25 mouse cellular contexts compared by ENCODE assay signal in the genomic region with DNA sequence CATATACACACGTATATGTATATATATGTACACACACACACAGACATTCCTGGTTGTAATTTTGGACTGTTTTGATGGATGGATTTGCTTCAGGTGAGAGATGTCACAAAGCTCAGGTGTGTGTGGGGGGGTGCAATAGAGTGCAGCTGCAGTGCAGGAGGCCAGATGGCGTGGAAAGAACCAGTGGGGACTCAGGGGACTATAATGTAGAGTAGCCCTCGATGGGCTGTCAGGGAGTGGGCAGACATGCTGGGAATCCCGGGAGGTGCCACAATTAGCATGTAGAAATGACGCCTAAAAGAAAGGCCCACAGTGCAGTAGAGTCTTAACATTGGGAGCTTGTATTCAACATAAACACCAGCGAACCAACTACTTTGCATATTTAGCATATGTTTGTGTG.
DNase-seq lines count a peak whose midpoint lies in the region; ATAC-seq lines count a peak whose summit lies in the region.
"Had no signal": no experiment of that assay in that cellular context is flagged by ENCODE, and none has a peak within 500 bp of the region (broad histone marks: within the 10 kb centered on the region; RNA-seq: fewer than 3 reads in every experiment).

No protein-coding gene starts in this region.

- no peaks in the 10 kb centered on the region for H3K27me3 ChIP-seq in forebrain, embryonic 14.5 days (replicated peaks; ENCODE audit: control insufficient read depth, insufficient read depth, low read length)
- no peaks in the 10 kb centered on the region for H3K27me3 ChIP-seq in forebrain, embryonic 16.5 days (replicated peaks; ENCODE audit: control insufficient read depth, insufficient read depth, low read length)
- H3K27me3 ChIP-seq in hindbrain, embryonic 12.5 days: no peaks in the 10 kb centered on the region
- H3K27me3 ChIP-seq in hindbrain, embryonic 16.5 days (replicated peaks; ENCODE audit: control insufficient read depth, insufficient read depth, low read length): no peaks in the 10 kb centered on the region
- no peaks in the 10 kb centered on the region for H3K27me3 ChIP-seq in midbrain, embryonic 12.5 days
- H3K27me3 ChIP-seq in midbrain, embryonic 14.5 days (ENCODE audit: control insufficient read depth, insufficient read depth, low read length): no peaks in the 10 kb centered on the region
- no peaks in the 10 kb centered on the region for H3K27me3 ChIP-seq in hindbrain, embryonic 14.5 days (ENCODE audit: control insufficient read depth, insufficient read depth, low read length)
- H3K27me3 ChIP-seq: CH12.LX; forebrain, embryonic 12.5 days; heart, embryonic 13.5 days; Patski had no signal

- H3K4me2 ChIP-seq in forebrain, embryonic 14.5 days (ENCODE audit: low read length): no peak overlapping the region
- no peak overlapping the region for H3K4me2 ChIP-seq in forebrain, embryonic 16.5 days (ENCODE audit: low read length)
- no peak overlapping the region for H3K4me2 ChIP-seq in hindbrain, embryonic 12.5 days (replicated peaks)
- no peak overlapping the region for H3K4me2 ChIP-seq in hindbrain, embryonic 16.5 days (ENCODE audit: low read length)
- no peak overlapping the region for H3K4me2 ChIP-seq in midbrain, embryonic 12.5 days (replicated peaks)
- H3K4me2 ChIP-seq in midbrain, embryonic 14.5 days (ENCODE audit: low read length): no peak overlapping the region
- H3K4me2 ChIP-seq in hindbrain, embryonic 14.5 days (replicated peaks): no peak overlapping the region
- H3K4me2 ChIP-seq: forebrain, embryonic 12.5 days; heart, embryonic 13.5 days had no signal

- peaks cover 8% of the 10 kb centered on the region for H3K4me1 ChIP-seq in forebrain, embryonic 14.5 days (ENCODE audit: control insufficient read depth, insufficient read depth, low read length)
- H3K4me1 ChIP-seq in forebrain, embryonic 16.5 days (replicated peaks; ENCODE audit: control insufficient read depth, insufficient read depth, low read length): 0 out of 2 replicates have a peak, but pooled peaks cover 2% of the 10 kb centered on the region
- H3K4me1 ChIP-seq in hindbrain, embryonic 12.5 days: peaks cover 4% of the 10 kb centered on the region; the same call in 1 of the 2 replicates
- no peaks in the 10 kb centered on the region for H3K4me1 ChIP-seq in hindbrain, embryonic 16.5 days (ENCODE audit: control insufficient read depth, insufficient read depth, low read depth, low read length)
- H3K4me1 ChIP-seq in midbrain, embryonic 12.5 days: peaks cover 10% of the 10 kb centered on the region
- no peaks in the 10 kb centered on the region for H3K4me1 ChIP-seq in midbrain, embryonic 14.5 days (ENCODE audit: control insufficient read depth, insufficient read depth, low read length)
- H3K4me1 ChIP-seq in hindbrain, embryonic 14.5 days (replicated peaks; ENCODE audit: control insufficient read depth, insufficient read depth, low read length): no peaks in the 10 kb centered on the region

- H3K4me3 ChIP-seq in forebrain, embryonic 14.5 days (ENCODE audit: low read depth, low read length): no peak overlapping the region
- H3K4me3 ChIP-seq in forebrain, embryonic 16.5 days (replicated peaks; ENCODE audit: low read length): no peak overlapping the region
- H3K4me3 ChIP-seq in hindbrain, embryonic 12.5 days: no peak overlapping the region
- no peak overlapping the region for H3K4me3 ChIP-seq in hindbrain, embryonic 16.5 days (ENCODE audit: low read length)
- H3K4me3 ChIP-seq in midbrain, embryonic 12.5 days: no peak overlapping the region
- H3K4me3 ChIP-seq in midbrain, embryonic 14.5 days (replicated peaks; ENCODE audit: low read depth, low read length): no peak overlapping the region
- H3K4me3 ChIP-seq in hindbrain, embryonic 14.5 days (replicated peaks; ENCODE audit: low read length): no peak overlapping the region
- H3K4me3 ChIP-seq: forebrain, embryonic 12.5 days; heart, adult 2 months; heart, embryonic 10.5 days; heart, embryonic 13.5 days had no signal

- H3K36me3 ChIP-seq in forebrain, embryonic 14.5 days (ENCODE audit: control insufficient read depth, insufficient read depth, low read length): no peaks in the 10 kb centered on the region
- no peaks in the 10 kb centered on the region for H3K36me3 ChIP-seq in forebrain, embryonic 16.5 days (ENCODE audit: control insufficient read depth, insufficient read depth)
- H3K36me3 ChIP-seq in hindbrain, embryonic 12.5 days: no peaks in the 10 kb centered on the region
- no peaks in the 10 kb centered on the region for H3K36me3 ChIP-seq in hindbrain, embryonic 16.5 days (ENCODE audit: control insufficient read depth, insufficient read depth, low read length)
- no peaks in the 10 kb centered on the region for H3K36me3 ChIP-seq in midbrain, embryonic 12.5 days
- no peaks in the 10 kb centered on the region for H3K36me3 ChIP-seq in midbrain, embryonic 14.5 days (ENCODE audit: control insufficient read depth, insufficient read depth, low read length)
- no peaks in the 10 kb centered on the region for H3K36me3 ChIP-seq in hindbrain, embryonic 14.5 days (replicated peaks; ENCODE audit: control insufficient read depth, insufficient read depth)
- H3K36me3 ChIP-seq: forebrain, embryonic 12.5 days; G1E; heart, embryonic 10.5 days; heart, embryonic 13.5 days had no signal

- ATAC-seq in forebrain, embryonic 14.5 days: 0 out of 2 replicates have a peak, but pooled peaks have one; percentile 20
- no peak for ATAC-seq in forebrain, embryonic 16.5 days
- peak; percentile 56; the same call in 1 of the 2 replicates for ATAC-seq in hindbrain, embryonic 12.5 days (ENCODE audit: low FRiP score)
- no peak for ATAC-seq in hindbrain, embryonic 16.5 days
- peak; percentile 41; the same call in 1 of the 2 replicates for ATAC-seq in midbrain, embryonic 12.5 days (ENCODE audit: low FRiP score, low read depth)
- ATAC-seq in midbrain, embryonic 14.5 days (ENCODE audit: low FRiP score, low TSS enrichment): no peak
- 0 out of 2 replicates have a peak, but pooled peaks have one; percentile 21 for ATAC-seq in hindbrain, embryonic 14.5 days (ENCODE audit: low FRiP score)
- ATAC-seq: intestine, postnatal 0 days; Patski had no signal

- H3K9ac ChIP-seq in forebrain, embryonic 14.5 days (ENCODE audit: low read length): no peak overlapping the region
- no peak overlapping the region for H3K9ac ChIP-seq in forebrain, embryonic 16.5 days (replicated peaks; ENCODE audit: low read depth, low read length)
- H3K9ac ChIP-seq in hindbrain, embryonic 12.5 days: no peak overlapping the region
- no peak overlapping the region for H3K9ac ChIP-seq in hindbrain, embryonic 16.5 days (ENCODE audit: low read depth, low read length)
- H3K9ac ChIP-seq in midbrain, embryonic 12.5 days (replicated peaks): no peak overlapping the region
- no peak overlapping the region for H3K9ac ChIP-seq in midbrain, embryonic 14.5 days (replicated peaks; ENCODE audit: low read length)
- no peak overlapping the region for H3K9ac ChIP-seq in hindbrain, embryonic 14.5 days
- H3K9ac ChIP-seq: forebrain, embryonic 12.5 days; heart, embryonic 13.5 days had no signal

- 63% methylated on average over 6 of the region's 6 CpGs for WGBS in forebrain, embryonic 14.5 days
- WGBS in forebrain, embryonic 16.5 days: 60% methylated on average over 6 of the region's 6 CpGs
- WGBS in hindbrain, embryonic 12.5 days: 59% methylated on average over 6 of the region's 6 CpGs
- WGBS in hindbrain, embryonic 16.5 days: 54% methylated on average over 6 of the region's 6 CpGs
- WGBS in midbrain, embryonic 12.5 days: 69% methylated on average over 6 of the region's 6 CpGs
- WGBS in midbrain, embryonic 14.5 days: 54% methylated on average over 6 of the region's 6 CpGs
- 46% methylated on average over 6 of the region's 6 CpGs for WGBS in hindbrain, embryonic 14.5 days

- DNase-seq in forebrain, embryonic 14.5 days (ENCODE audit: low spot score): no peak
- no peak for DNase-seq in midbrain, embryonic 14.5 days
- no peak for DNase-seq in hindbrain, embryonic 14.5 days (ENCODE audit: low spot score)
- DNase-seq: adrenal gland, postnatal 10 days; adrenal gland, postnatal 36 days; B cell, adult 2 months; cerebellum, adult 18-20 months; cerebellum, adult 9-10 months; cerebellum, postnatal 14 days; gastrocnemius, postnatal 10 days; gastrocnemius, postnatal 36 days; heart, adult 2 months; heart, postnatal 14 days; heart, postnatal 4 days had no signal

- H3K27ac ChIP-seq in forebrain, embryonic 14.5 days (ENCODE audit: low read depth, low read length): no peak overlapping the region
- H3K27ac ChIP-seq in forebrain, embryonic 16.5 days (ENCODE audit: low read length): no peak overlapping the region
- H3K27ac ChIP-seq in hindbrain, embryonic 12.5 days: no peak overlapping the region
- H3K27ac ChIP-seq in hindbrain, embryonic 16.5 days (ENCODE audit: low read depth, low read length): no peak overlapping the region
- no peak overlapping the region for H3K27ac ChIP-seq in midbrain, embryonic 12.5 days (replicated peaks)
- no peak overlapping the region for H3K27ac ChIP-seq in midbrain, embryonic 14.5 days (replicated peaks; ENCODE audit: low read depth, low read length)
- no peak overlapping the region for H3K27ac ChIP-seq in hindbrain, embryonic 14.5 days
- H3K27ac ChIP-seq: forebrain, embryonic 12.5 days; heart, adult 2 months had no signal

- no peaks in the 10 kb centered on the region for H3K9me3 ChIP-seq in forebrain, embryonic 14.5 days (replicated peaks; ENCODE audit: control insufficient read depth, low read length)
- no peaks in the 10 kb centered on the region for H3K9me3 ChIP-seq in forebrain, embryonic 16.5 days (ENCODE audit: control insufficient read depth, low read length)
- no peaks in the 10 kb centered on the region for H3K9me3 ChIP-seq in hindbrain, embryonic 12.5 days (replicated peaks)
- H3K9me3 ChIP-seq in hindbrain, embryonic 16.5 days (ENCODE audit: control insufficient read depth, low read length): no peaks in the 10 kb centered on the region
- H3K9me3 ChIP-seq in midbrain, embryonic 12.5 days: no peaks in the 10 kb centered on the region
- H3K9me3 ChIP-seq in midbrain, embryonic 14.5 days (ENCODE audit: control insufficient read depth, low read length): no peaks in the 10 kb centered on the region
- no peaks in the 10 kb centered on the region for H3K9me3 ChIP-seq in hindbrain, embryonic 14.5 days (ENCODE audit: control insufficient read depth, low read length)
- H3K9me3 ChIP-seq: forebrain, embryonic 12.5 days; G1E; heart, embryonic 10.5 days; heart, embryonic 13.5 days had no signal

Comparison
In these comparisons a context has a peak if more than half of its experiments do, and no peak if none do; other contexts are left out.
1. ATAC-seq: peak in forebrain, embryonic 14.5 days (single experiment), hindbrain, embryonic 12.5 days (single experiment), midbrain, embryonic 12.5 days (single experiment) and hindbrain, embryonic 14.5 days (single experiment); none in forebrain, embryonic 16.5 days (single experiment), hindbrain, embryonic 16.5 days (single experiment) and midbrain, embryonic 14.5 days (single experiment).